Mouse (Mus musculus) spleen, embryonic (tissue): Measurements from ENCODE around the gene Tuba3a.

Experiments
- CTCF ChIA-PET: fragments of 350-600 bp; sonication (Branson Sonifier 250); formaldehyde crosslinking; loops from one replicate; lab custom pipeline; 2022; lab: Charles Lee

Tuba3a gene

DNA sequence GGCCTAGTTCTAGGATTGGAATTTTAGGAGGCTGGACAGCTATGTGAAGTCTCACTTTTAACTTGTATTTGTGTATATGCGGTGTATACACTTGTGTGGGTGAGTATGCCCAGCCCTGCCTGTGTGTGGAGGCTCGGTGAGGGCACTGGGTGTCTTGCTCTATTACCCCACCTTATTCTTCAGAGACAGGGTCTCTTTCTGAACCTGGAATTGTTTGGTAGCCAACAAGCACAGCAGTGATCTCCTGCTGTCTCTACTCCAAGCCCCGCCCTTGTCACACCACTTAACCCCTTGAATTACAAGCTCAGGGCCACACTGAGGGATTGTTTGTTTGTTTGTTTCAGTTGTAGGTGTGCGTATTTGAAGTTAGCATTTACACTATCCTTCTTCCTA is 53.8 kb downstream of the Tuba3a start:
- CTCF ChIA-PET: interaction anchor here (0.6 kb wide), 1 partner anchor 66 kb away, joined by 3 read pairs; no protein-coding TSS in a partner anchor

GRCm38 (mm10) chr6:125231117-125232044 is 54.5 kb downstream of the Tuba3a start, which contains the start of gene Tapbpl:
Gene Tapbpl, minus strand, starts transcription at chr6:125231860.
- CTCF ChIA-PET: interaction anchor here (0.7 to 0.8 kb wide), 2 partner anchors 44 to 118 kb away, joined by 6 to 8 read pairs; no protein-coding TSS in a partner anchor

- CTCF ChIA-PET: interaction anchor here (0.7 to 0.8 kb wide), 2 partner anchors 45 to 119 kb away, joined by 6 to 8 read pairs; no protein-coding TSS in a partner anchor
Observed at GRCm38 (mm10) chr6:125230571-125230970, 55.3 kb downstream of the Tuba3a start.
